Mouse (Mus musculus): ENCODE measurements at regions not wholly inside any gene's neighbourhood (a gene's known extent, or its start where the extent isn't known, plus 50 kb on each side); places are given as distances from the start of the nearest gene placed in this dataset.

- DNase-seq: peak; percentile 25
Measured at GRCm38 (mm10) chr13:61710823-61711222, 140.9 kb upstream of the Cts3 start.

GRCm38 (mm10) chr13:61665729-61666128 is 95.8 kb upstream of the Cts3 start:
- no peak for DNase-seq
